Mouse (Mus musculus) liver, postnatal 0 days (tissue): ENCODE measurements around the gene Actr1a. TPM values are rescaled to one million over a fixed set of nuclear protein-coding genes. Genes with fewer than 3 reads are reported as not detected.

Experiments
- ATAC-seq: fragments of 200-750 bp; cut with Nextera tagmentation; 2 replicates; pipeline ENCODE4 v1.8.0; 2017; ENCODE audit warnings: mild to moderate bottlenecking, moderate library complexity
- DNase-seq: peaks from one replicate; pipeline ENCODE4 v3.0.0-alpha.2; 2016
- H3K27ac ChIP-seq: fragments of 300-500 bp; sonication (generic); 2 replicates; pipeline ENCODE4 v1.5.1; 2014; ENCODE audit warnings: antibody characterized with exemption, moderate library complexity, mild to moderate bottlenecking, low read depth
- H3K27me3 ChIP-seq: fragments of 300-500 bp; sonication (generic); 2 replicates; pipeline ENCODE4 v1.6.1; 2014; ENCODE audit warnings: low read length, control low read depth, mixed read lengths; ENCODE audit not compliant: insufficient read depth
- H3K36me3 ChIP-seq: fragments of 300-500 bp; sonication (generic); replicated peaks from 2 replicates; pipeline ENCODE4 v1.6.1; 2014; ENCODE audit warnings: mild to moderate bottlenecking, control low read depth, low read length, moderate library complexity, mixed read lengths; ENCODE audit not compliant: insufficient read depth
- H3K4me1 ChIP-seq: fragments of 300-500 bp; sonication (generic); 2 replicates; pipeline ENCODE4 v1.6.1; 2014; ENCODE audit warnings: antibody characterized with exemption, mild to moderate bottlenecking, control low read depth; ENCODE audit not compliant: insufficient read depth
- H3K4me2 ChIP-seq: fragments of 300-500 bp; sonication (generic); 2 replicates; pipeline ENCODE4 v1.6.1; 2014; ENCODE audit warnings: low read depth, mild to moderate bottlenecking, low read length, moderate library complexity, mixed read lengths
- H3K4me3 ChIP-seq: fragments of 300-500 bp; sonication (generic); 2 replicates; pipeline ENCODE4 v1.5.1; 2014; ENCODE audit warnings: low read depth, low read length
- H3K9ac ChIP-seq: fragments of 300-500 bp; sonication (generic); replicated peaks from 2 replicates; pipeline ENCODE4 v1.6.1; 2014; ENCODE audit warnings: mild to moderate bottlenecking, moderate library complexity
- H3K9me3 ChIP-seq: fragments of 300-500 bp; sonication (generic); 2 replicates; pipeline ENCODE4 v1.6.1; 2016; ENCODE audit warnings: mild to moderate bottlenecking, control low read depth, low read length, mixed read lengths
- CTCF ChIP-seq: sonication (generic); IDR thresholded peaks from 2 replicates; pipeline ENCODE4 v1.5.1; 2016; ENCODE audit warnings: antibody characterized with exemption, low read depth
- EP300 ChIP-seq: IDR thresholded peaks from 2 replicates; pipeline ENCODE4 v1.6.1; 2016; ENCODE audit warnings: antibody characterized with exemption, low read depth, mild to moderate bottlenecking
- WGBS: fragments of 180-500 bp; shearing (Covaris S2); extraction: QIAGEN DNeasy Blood & Tissue Kit; methylation state at CpG from one replicate; pipeline ENCODE4 v1.1.7; 2014; ENCODE audit not compliant: insufficient replicate concordance; 5-methylcytosine and 5-hydroxymethylcytosine counted together
- polyA plus RNA-seq: library from polyadenylated mRNA; unstranded; fragments of >200 nt; fragmentation: Nextera tagmentation; extraction: Ambion mirVana; gene quantifications from 2 replicates; pipeline ENCODE4 v1.2.1, GENCODE M21; 2015

The Actr1a gene
- polyA plus RNA-seq, 1 experiment from 2014 or later = 35.4 TPM

- H3K4me3 ChIP-seq = peak within 1 kb of the TSS; percentile 58
- WGBS = 60% methylated on average over 10 of the region's 10 CpGs
- peaks cover 18% of the 10 kb centered on the region for H3K4me1 ChIP-seq
- H3K4me2 ChIP-seq = peak within 1 kb of the TSS; percentile 97
- TF ChIP-seq EP300 = no peak
- DNase-seq (no peak), ATAC-seq (no peak)
- H3K9ac ChIP-seq = peak within 1 kb of the TSS; percentile 68
- H3K27me3 ChIP-seq = no peaks in the 10 kb centered on the region
- H3K9me3 ChIP-seq = no peaks in the 10 kb centered on the region
- H3K36me3 ChIP-seq = no peaks in the 10 kb centered on the region
- H3K27ac ChIP-seq = peak within 1 kb of the TSS; percentile 49
These were observed 45.2 kb downstream of the Actr1a start, which contains the start of gene 2310034G01Rik for GRCm38 (mm10) chr19:46350168-46350932. Gene 2310034G01Rik, minus strand, starts transcription at chr19:46350302.

GRCm38 (mm10) chr19:46349550-46349949 is 46.0 kb downstream of the Actr1a start:
- Histone ChIP-seq H3K4me1 (peaks cover 18% of the 10 kb centered on the region), H3K36me3 (no peaks in the 10 kb centered on the region), H3K4me3 (peak overlapping the region; percentile 58), H3K27ac (peak overlapping the region; percentile 49; the same call in 1 of the 2 replicates), H3K9ac (peak overlapping the region; percentile 68; the same call in 1 of the 2 replicates), H3K4me2 (peak overlapping the region; percentile 97), H3K9me3 (no peaks in the 10 kb centered on the region), H3K27me3 (no peaks in the 10 kb centered on the region)
- TF ChIP-seq EP300 = no peak
- no peak for TF ChIP-seq CTCF
- DNase-seq (no peak), ATAC-seq (no peak)
- 50% methylated on average over 6 of the region's 6 CpGs for WGBS

GRCm38 (mm10) chr19:46348761-46349458 is 46.6 kb downstream of the Actr1a start:
- ATAC-seq = peak; percentile 90
- Histone ChIP-seq H3K9ac (peak overlapping the region; percentile 68), H3K4me1 (peaks cover 21% of the 10 kb centered on the region), H3K4me3 (peak overlapping the region; percentile 58), H3K36me3 (no peaks in the 10 kb centered on the region), H3K27me3 (no peaks in the 10 kb centered on the region), H3K9me3 (no peaks in the 10 kb centered on the region), H3K27ac (peak overlapping the region; percentile 49), H3K4me2 (peak overlapping the region; percentile 97)
- under 1% methylated on average over 57 of the region's 78 CpGs for WGBS
- TF ChIP-seq CTCF (no peak), EP300 (no peak)
- peak; percentile 75 for DNase-seq

GRCm38 (mm10) chr19:46347936-46348668 is 47.4 kb downstream of the Actr1a start:
- ATAC-seq (peak; percentile 24), DNase-seq (no peak)
- Histone ChIP-seq H3K9me3 (no peaks in the 10 kb centered on the region), H3K4me1 (peaks cover 27% of the 10 kb centered on the region), H3K4me2 (peak overlapping the region; percentile 97), H3K9ac (peak overlapping the region; percentile 68), H3K4me3 (peak overlapping the region; percentile 58), H3K36me3 (no peaks in the 10 kb centered on the region), H3K27me3 (no peaks in the 10 kb centered on the region), H3K27ac (0 out of 2 replicates have a peak overlapping the region, but pooled peaks have one; percentile 49)
- TF ChIP-seq EP300 = no peak
- TF ChIP-seq CTCF = no peak
- WGBS = 25% methylated on average over 14 of the region's 14 CpGs

GRCm38 (mm10) chr19:46347146-46347545 is 48.4 kb downstream of the Actr1a start:
- DNase-seq (no peak), ATAC-seq (no peak)
- Histone ChIP-seq H3K9me3 (no peaks in the 10 kb centered on the region), H3K9ac (no peak overlapping the region), H3K27me3 (no peaks in the 10 kb centered on the region), H3K36me3 (no peaks in the 10 kb centered on the region), H3K4me1 (peaks cover 29% of the 10 kb centered on the region), H3K4me2 (no peak overlapping the region), H3K4me3 (no peak overlapping the region), H3K27ac (no peak overlapping the region)
- 86% methylated on average over 1 of the region's 1 CpGs for WGBS
- TF ChIP-seq EP300 (no peak), CTCF (no peak)
